Mouse (Mus musculus) right cerebral cortex, postnatal 10 days (tissue): ENCODE measurements around the gene Pabpn1l.
A peak's percentile ranks its signal among the peaks of the same experiment; 100 is the strongest.

Source experiments
- DNase-seq, 2 experiments: peaks; one replicate each; pipeline ENCODE4 v3.0.0; 2021; ENCODE audit warnings: low spot score in 2 of 2

The Pabpn1l gene

GRCm38 (mm10) chr8:122622727-122623126 is at the start of gene Pabpn1l:
Gene Pabpn1l, minus strand, starts transcription at chr8:122622739.
- no peak for DNase-seq

- DNase-seq, result no peak
Measured at GRCm38 (mm10) chr8:122671894-122672293, 49.4 kb upstream of the Pabpn1l start.

- DNase-seq, result no peak
Measured at GRCm38 (mm10) chr8:122670718-122671117, 48.2 kb upstream of the Pabpn1l start.

GRCm38 (mm10) chr8:122670001-122670400 is 47.5 kb upstream of the Pabpn1l start:
- DNase-seq, result no peak

- DNase-seq, result no peak
Measured at GRCm38 (mm10) chr8:122669370-122669769, 46.8 kb upstream of the Pabpn1l start.

GRCm38 (mm10) chr8:122667854-122668253 is 45.3 kb upstream of the Pabpn1l start:
- DNase-seq, result no peak

- DNase-seq, result peak; percentile 67 to 84
Measured at GRCm38 (mm10) chr8:122666827-122667226, 44.3 kb upstream of the Pabpn1l start.

- DNase-seq, result no peak
Measured at GRCm38 (mm10) chr8:122666338-122666764, 43.8 kb upstream of the Pabpn1l start.

GRCm38 (mm10) chr8:122665667-122666316 is 43.3 kb upstream of the Pabpn1l start:
- DNase-seq, result peak; percentile 78 to 82

- peak; percentile 72 to 78 for DNase-seq
Measured at GRCm38 (mm10) chr8:122665221-122665620, 42.7 kb upstream of the Pabpn1l start.

- no peak for DNase-seq
Measured at GRCm38 (mm10) chr8:122663670-122664069, 41.1 kb upstream of the Pabpn1l start.

GRCm38 (mm10) chr8:122663106-122663505 is 40.6 kb upstream of the Pabpn1l start:
- no peak for DNase-seq

GRCm38 (mm10) chr8:122661894-122662293 is 39.4 kb upstream of the Pabpn1l start:
- DNase-seq, result no peak

GRCm38 (mm10) chr8:122661138-122661537 is 38.6 kb upstream of the Pabpn1l start:
- DNase-seq, result peak; percentile 89

- no peak for DNase-seq
Measured at GRCm38 (mm10) chr8:122660022-122660421, 37.5 kb upstream of the Pabpn1l start.

- no peak for DNase-seq
Measured at GRCm38 (mm10) chr8:122658807-122659160, 36.2 kb upstream of the Pabpn1l start.

- DNase-seq, result no peak
Measured at GRCm38 (mm10) chr8:122658149-122658806, 35.7 kb upstream of the Pabpn1l start.

- DNase-seq, result no peak
Measured at GRCm38 (mm10) chr8:122656056-122656999, 33.8 kb upstream of the Pabpn1l start.

GRCm38 (mm10) chr8:122654768-122655167 is 32.2 kb upstream of the Pabpn1l start:
- no peak for DNase-seq

GRCm38 (mm10) chr8:122652643-122653042 is 30.1 kb upstream of the Pabpn1l start:
- DNase-seq, result no peak

GRCm38 (mm10) chr8:122651326-122651921 is 28.9 kb upstream of the Pabpn1l start:
- DNase-seq, result no peak
